Mouse (Mus musculus): ENCODE results near the gene Mapk6.

- TF ChIP-seq POLR2A (IDR thresholded peaks at IDR 0.05; ENCODE audit: borderline replicate concordance, extremely low read depth, low read depth, low read length) (no peak), CTCF (IDR thresholded peaks at IDR 0.05; ENCODE audit: insufficient read depth, low read length) (no peak)
These were observed 1.5 kb downstream of the Mapk6 start for GRCm38 (mm10) chr9:75408204-75408826.

Data from lung, adult 2 months (tissue).